ENCODE assay signal across 13 mouse cellular contexts in the genomic region with DNA sequence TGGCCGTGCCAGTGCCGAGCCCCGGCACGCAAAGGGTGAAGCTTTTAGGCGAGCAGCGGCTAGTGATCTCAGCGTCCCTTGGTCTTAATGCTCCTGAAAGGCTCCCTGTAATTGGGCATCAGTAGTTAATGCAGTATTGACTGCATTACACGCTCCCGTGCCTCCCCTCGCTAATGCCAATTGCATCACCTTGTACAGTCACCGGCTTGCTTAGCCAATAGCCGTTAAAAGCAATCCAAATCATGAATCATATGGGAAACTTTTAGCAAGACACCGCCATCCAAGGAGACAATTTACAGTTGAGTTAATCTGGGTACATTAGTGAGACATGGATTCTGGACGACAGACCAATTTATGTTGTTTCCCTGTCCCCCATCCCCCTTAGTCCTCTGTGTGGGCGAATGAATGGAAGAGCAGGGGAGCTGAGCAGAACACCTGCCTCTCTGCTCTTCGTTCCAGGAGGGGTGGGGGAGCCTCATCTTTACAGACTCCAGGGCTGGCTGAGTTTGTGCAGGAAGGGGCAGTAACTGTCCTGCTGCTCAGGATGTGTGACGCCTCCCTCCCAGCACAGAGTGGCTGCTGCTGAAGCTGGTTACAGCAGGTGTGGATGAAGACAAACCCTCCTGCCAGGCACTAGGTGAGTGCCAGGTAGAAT. TPM values are rescaled to one million over a fixed set of nuclear protein-coding genes. Genes with fewer than 3 reads are reported as not detected.
DNase-seq lines count a peak whose midpoint lies in the region; ATAC-seq and TF ChIP-seq lines count a peak whose summit lies in the region.
"Had no signal": no experiment of that assay in that cellular context is flagged by ENCODE, and none has a peak within 500 bp of the region (broad histone marks: within the 10 kb centered on the region; RNA-seq: fewer than 3 reads in every experiment).

No protein-coding gene starts in this region.

- peaks cover 15% of the 10 kb centered on the region for H3K4me1 ChIP-seq in forebrain, embryonic 11.5 days (replicated peaks; ENCODE audit: control insufficient read depth, insufficient read depth, low read length)
- H3K4me1 ChIP-seq in hindbrain, embryonic 16.5 days (ENCODE audit: control insufficient read depth, insufficient read depth, low read depth, low read length): peaks cover 16% of the 10 kb centered on the region
- peaks cover 37% of the 10 kb centered on the region for H3K4me1 ChIP-seq in neural tube, embryonic 15.5 days

- no peaks in the 10 kb centered on the region; the same call in 1 of the 2 replicates for H3K36me3 ChIP-seq in forebrain, embryonic 11.5 days (ENCODE audit: control insufficient read depth, insufficient read depth, low read length)
- no peaks in the 10 kb centered on the region for H3K36me3 ChIP-seq in hindbrain, embryonic 16.5 days (ENCODE audit: control insufficient read depth, insufficient read depth, low read length)
- no peaks in the 10 kb centered on the region for H3K36me3 ChIP-seq in neural tube, embryonic 15.5 days
- H3K36me3 ChIP-seq: heart, embryonic 12.5 days had no signal

- WGBS in forebrain, embryonic 11.5 days: 32% methylated on average over 17 of the region's 17 CpGs
- 53% methylated on average over 17 of the region's 17 CpGs for WGBS in hindbrain, embryonic 16.5 days
- 40% methylated on average over 17 of the region's 17 CpGs for WGBS in neural tube, embryonic 15.5 days

- H3K27me3 ChIP-seq in forebrain, embryonic 11.5 days (ENCODE audit: control insufficient read depth, insufficient read depth, low read length): peaks cover 26% of the 10 kb centered on the region
- H3K27me3 ChIP-seq in hindbrain, embryonic 16.5 days (replicated peaks; ENCODE audit: control insufficient read depth, insufficient read depth, low read length): no peaks in the 10 kb centered on the region
- peaks cover 27% of the 10 kb centered on the region for H3K27me3 ChIP-seq in neural tube, embryonic 15.5 days (replicated peaks)

- no peak for DNase-seq in layer of hippocampus, adult 2 months (ENCODE audit: low spot score in 2 of 2)
- no peak for DNase-seq in layer of hippocampus, adult 18-20 months (ENCODE audit: low spot score in 2 of 2)
- DNase-seq in forebrain, embryonic 11.5 days (ENCODE audit: low spot score): no peak
- DNase-seq in embryo, embryonic 11 days: no peak
- no peak for DNase-seq in left cerebral cortex, postnatal 4 days
- DNase-seq in urinary bladder, adult 18-20 months (ENCODE audit: low spot score in 2 of 2): no peak
- DNase-seq: kidney, postnatal 10 days had no signal

- H3K9me3 ChIP-seq in forebrain, embryonic 11.5 days (ENCODE audit: control insufficient read depth, low read length): no peaks in the 10 kb centered on the region
- H3K9me3 ChIP-seq in hindbrain, embryonic 16.5 days (ENCODE audit: control insufficient read depth, low read length): no peaks in the 10 kb centered on the region
- no peaks in the 10 kb centered on the region for H3K9me3 ChIP-seq in neural tube, embryonic 15.5 days (replicated peaks)
- H3K9me3 ChIP-seq: heart, embryonic 12.5 days had no signal

- peak overlapping the region; percentile 23; the same call in 1 of the 2 replicates for H3K9ac ChIP-seq in forebrain, embryonic 11.5 days (ENCODE audit: low read length)
- 0 out of 2 replicates have a peak overlapping the region, but pooled peaks have one; percentile 10 for H3K9ac ChIP-seq in hindbrain, embryonic 16.5 days (ENCODE audit: low read depth, low read length)
- H3K9ac ChIP-seq in neural tube, embryonic 15.5 days (replicated peaks): no peak overlapping the region
- H3K9ac ChIP-seq: heart, embryonic 12.5 days had no signal

- no peak overlapping the region for H3K4me3 ChIP-seq in layer of hippocampus, adult 2 months
- no peak overlapping the region for H3K4me3 ChIP-seq in forebrain, embryonic 11.5 days (ENCODE audit: low read depth, low read length)
- H3K4me3 ChIP-seq in hindbrain, embryonic 16.5 days (ENCODE audit: low read length): no peak overlapping the region
- H3K4me3 ChIP-seq in neural tube, embryonic 15.5 days (replicated peaks): no peak overlapping the region
- H3K4me3 ChIP-seq: erythroblast, embryonic 14.5 days; heart, embryonic 12.5 days had no signal

- peak overlapping the region; percentile 32; the same call in 1 of the 2 replicates for H3K4me2 ChIP-seq in forebrain, embryonic 11.5 days (ENCODE audit: low read depth, low read length, severe bottlenecking)
- peak overlapping the region; percentile 27 for H3K4me2 ChIP-seq in hindbrain, embryonic 16.5 days (ENCODE audit: low read length)
- H3K4me2 ChIP-seq in neural tube, embryonic 15.5 days: peak overlapping the region; percentile 30
- H3K4me2 ChIP-seq: heart, embryonic 12.5 days; liver, embryonic 11.5 days had no signal

- no peak for TF ChIP-seq CTCF in layer of hippocampus, adult 2 months (conservative IDR thresholded peaks at IDR 0.05)

- 0 out of 2 replicates have a peak overlapping the region, but pooled peaks have one; percentile 39 for H3K27ac ChIP-seq in layer of hippocampus, adult 2 months
- H3K27ac ChIP-seq in forebrain, embryonic 11.5 days (ENCODE audit: low read depth, low read length): no peak overlapping the region
- no peak overlapping the region for H3K27ac ChIP-seq in hindbrain, embryonic 16.5 days (ENCODE audit: low read depth, low read length)
- H3K27ac ChIP-seq in neural tube, embryonic 15.5 days (replicated peaks): no peak overlapping the region

- intact Hi-C loops in left cerebral cortex, postnatal 4 days (cut with DNase I): no loop called here

- ATAC-seq in forebrain, embryonic 11.5 days (replicated peaks; ENCODE audit: low FRiP score): peak; percentile 72
- ATAC-seq in hindbrain, embryonic 16.5 days: peak; percentile 21
- ATAC-seq in neural tube, embryonic 15.5 days (ENCODE audit: low FRiP score): 0 out of 2 replicates have a peak, but pooled peaks have one; percentile 8
- ATAC-seq: inflammation-experienced regulatory T-cells, adult 6 months had no signal

RNA-seq across cellular contexts. Expression of gene Lmo1, which starts 8.9 kb away (rescaled TPM):
- total RNA-seq in layer of hippocampus, adult 2 months (2021): 10 to 100 TPM; 62.5 to 67.0 TPM
- 10 to 100 TPM; 65.6 to 72.7 TPM for total RNA-seq in layer of hippocampus, adult 18-20 months (2021)
- 114 and 145 TPM in 2 replicates for polyA plus RNA-seq in forebrain, embryonic 11.5 days (2014; fragmentation: Nextera tagmentation; extraction: Ambion mirVana)
- 35.6 and 48.0 TPM in 2 replicates for polyA plus RNA-seq in hindbrain, embryonic 16.5 days (2015; fragmentation: Nextera tagmentation; extraction: Ambion mirVana)
- polyA plus RNA-seq in neural tube, embryonic 15.5 days (2015; fragmentation: Nextera tagmentation; extraction: Ambion mirVana): 26.9 and 37.1 TPM in 2 replicates
- total RNA-seq in left cerebral cortex, postnatal 4 days (2021): 10 to 100 TPM; 46.0 to 48.5 TPM
- polyA plus RNA-seq: erythroblast, embryonic 14.5 days; inflammation-experienced regulatory T-cells, adult 6 months had no signal

Comparison
In these comparisons a context has a peak if more than half of its experiments do, and no peak if none do; other contexts are left out.
1. ATAC-seq: peak in every context shown above with its lines; median percentile 72 in forebrain, embryonic 11.5 days; 21 in hindbrain, embryonic 16.5 days; 8 in neural tube, embryonic 15.5 days.